Mouse (Mus musculus) liver, embryonic 15.5 days (tissue): ENCODE data around the gene Gjc3. TPM values are rescaled to one million over a fixed set of nuclear protein-coding genes. Genes with fewer than 3 reads are reported as not detected.
"Not testable (repeated sequence)": the region's sequence is repeated elsewhere in the genome, so short reads cannot be mapped to it uniquely, and the experiment has no call there.

Experiments
- ATAC-seq: fragments of 200-750 bp; cut with Nextera tagmentation; 2 replicates; pipeline ENCODE4 v1.8.0; 2017; ENCODE audit warnings: moderate number of reproducible peaks, mild to moderate bottlenecking, moderate library complexity; ENCODE audit not compliant: insufficient read depth
- H3K27ac ChIP-seq: fragments of 300-500 bp; sonication (generic); replicated peaks from 2 replicates; pipeline ENCODE4 v1.5.1; 2015; ENCODE audit warnings: mild to moderate bottlenecking, inconsistent platforms
- H3K27me3 ChIP-seq: fragments of 300-500 bp; sonication (generic); 2 replicates; pipeline ENCODE4 v1.6.1; 2015; ENCODE audit warnings: mild to moderate bottlenecking, inconsistent platforms
- H3K36me3 ChIP-seq: fragments of 300-500 bp; sonication (generic); replicated peaks from 2 replicates; pipeline ENCODE4 v1.6.1; 2015; ENCODE audit warnings: moderate library complexity, mild to moderate bottlenecking, inconsistent platforms
- H3K4me1 ChIP-seq: fragments of 300-500 bp; sonication (generic); replicated peaks from 2 replicates; pipeline ENCODE4 v1.6.1; 2015; ENCODE audit warnings: inconsistent platforms
- H3K4me2 ChIP-seq: fragments of 300-500 bp; sonication (generic); 2 replicates; pipeline ENCODE4 v1.6.1; 2015; ENCODE audit warnings: moderate library complexity, mild to moderate bottlenecking, inconsistent platforms
- H3K4me3 ChIP-seq: fragments of 300-500 bp; sonication (generic); replicated peaks from 2 replicates; pipeline ENCODE4 v1.5.1; 2015; ENCODE audit warnings: mild to moderate bottlenecking, inconsistent platforms
- H3K9ac ChIP-seq: fragments of 300-500 bp; sonication (generic); 2 replicates; pipeline ENCODE4 v1.6.1; 2015; ENCODE audit warnings: moderate library complexity, mild to moderate bottlenecking, inconsistent platforms
- H3K9me3 ChIP-seq: fragments of 300-500 bp; sonication (generic); replicated peaks from 2 replicates; pipeline ENCODE4 v1.6.1; 2016; ENCODE audit warnings: inconsistent platforms
- WGBS: fragments of 180-500 bp; shearing (Covaris S2); methylation state at CpG from one replicate; pipeline ENCODE4 v1.1.7; 2015; ENCODE audit warnings: mixed read lengths; ENCODE audit not compliant: insufficient replicate concordance; 5-methylcytosine and 5-hydroxymethylcytosine counted together
- polyA plus RNA-seq: library from polyadenylated mRNA; unstranded; fragments of >200 nt; fragmentation: Nextera tagmentation; extraction: Ambion mirVana; gene quantifications from 2 replicates; pipeline ENCODE4 v1.2.1, GENCODE M21; 2015

Gene Gjc3
- polyA plus RNA-seq, 1 experiment from 2014 or later = not detected

DNA sequence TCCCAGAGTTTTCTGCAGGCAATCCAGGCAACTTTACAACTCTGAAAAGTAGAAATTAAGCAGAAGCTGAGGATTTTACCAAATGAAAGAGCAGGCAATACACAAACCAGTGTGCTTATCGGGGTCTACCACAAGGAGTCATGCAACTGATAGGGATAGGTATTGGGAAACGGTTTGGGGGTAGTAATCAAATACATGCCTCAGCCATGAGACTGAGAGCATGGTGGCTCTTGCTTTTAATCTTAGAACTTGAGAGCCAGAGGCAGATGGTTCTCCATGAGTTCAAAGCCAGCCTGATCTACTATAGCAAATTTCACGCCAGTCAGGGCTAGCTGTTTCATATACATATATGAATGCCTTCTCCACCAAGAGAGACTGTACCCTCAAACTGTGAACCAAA, 6.5 kb downstream of the Gjc3 start:
- Histone ChIP-seq H3K4me3 (no peak overlapping the region), H3K4me2 (no peak overlapping the region), H3K27ac (no peak overlapping the region), H3K9me3 (no peaks in the 10 kb centered on the region), H3K9ac (no peak overlapping the region), H3K36me3 (no peaks in the 10 kb centered on the region), H3K4me1 (no peaks in the 10 kb centered on the region), H3K27me3 (no peaks in the 10 kb centered on the region)
- 68% methylated on average over 3 of the region's 3 CpGs for WGBS
- ATAC-seq = no peak

- ATAC-seq = no peak
- Histone ChIP-seq H3K9ac (no peak overlapping the region), H3K4me3 (no peak overlapping the region), H3K36me3 (no peaks in the 10 kb centered on the region), H3K27ac (no peak overlapping the region), H3K9me3 (no peaks in the 10 kb centered on the region), H3K4me1 (no peaks in the 10 kb centered on the region), H3K4me2 (no peak overlapping the region), H3K27me3 (no peaks in the 10 kb centered on the region)
- 24% methylated on average over 6 of the region's 6 CpGs for WGBS
Measured at GRCm38 (mm10) chr5:137951218-137951617, 11.7 kb downstream of the Gjc3 start.

GRCm38 (mm10) chr5:137947303-137947702, 15.6 kb downstream of the Gjc3 start:
- no peak overlapping the region for H3K4me3 ChIP-seq
- no peak overlapping the region for H3K27ac ChIP-seq
- H3K36me3 ChIP-seq = no peaks in the 10 kb centered on the region
- H3K4me1 ChIP-seq = no peaks in the 10 kb centered on the region
- no peak overlapping the region for H3K9ac ChIP-seq
- no peak for ATAC-seq
- H3K9me3 ChIP-seq = no peaks in the 10 kb centered on the region
- no peak overlapping the region for H3K4me2 ChIP-seq
- no peaks in the 10 kb centered on the region for H3K27me3 ChIP-seq

DNA sequence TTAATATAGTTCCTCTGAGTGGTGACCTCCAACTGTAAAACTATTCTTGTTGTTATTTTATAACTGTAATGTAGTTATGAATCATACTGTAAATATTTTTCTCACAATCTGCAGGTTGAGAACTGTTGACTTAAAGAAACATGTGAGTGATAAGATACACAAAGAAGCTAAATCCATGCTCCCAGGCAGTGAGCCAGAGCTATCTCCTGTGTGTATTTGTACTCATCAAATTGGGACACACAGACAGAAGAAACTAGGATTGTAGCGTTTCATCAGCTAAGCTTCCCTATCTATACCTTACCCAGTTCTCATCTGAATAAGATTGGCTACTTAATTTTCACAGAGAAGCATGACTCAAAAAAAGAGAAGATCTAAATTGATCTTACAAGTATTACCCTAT, 19.8 kb downstream of the Gjc3 start:
- no peak overlapping the region for H3K4me2 ChIP-seq
- H3K27me3 ChIP-seq = no peaks in the 10 kb centered on the region
- no peak for ATAC-seq
- H3K36me3 ChIP-seq = no peaks in the 10 kb centered on the region
- H3K9me3 ChIP-seq = no peaks in the 10 kb centered on the region
- H3K9ac ChIP-seq = no peak overlapping the region
- H3K4me1 ChIP-seq = no peaks in the 10 kb centered on the region
- no peak overlapping the region for H3K27ac ChIP-seq
- 40% methylated on average over 1 of the region's 1 CpGs for WGBS
- H3K4me3 ChIP-seq = no peak overlapping the region

DNA sequence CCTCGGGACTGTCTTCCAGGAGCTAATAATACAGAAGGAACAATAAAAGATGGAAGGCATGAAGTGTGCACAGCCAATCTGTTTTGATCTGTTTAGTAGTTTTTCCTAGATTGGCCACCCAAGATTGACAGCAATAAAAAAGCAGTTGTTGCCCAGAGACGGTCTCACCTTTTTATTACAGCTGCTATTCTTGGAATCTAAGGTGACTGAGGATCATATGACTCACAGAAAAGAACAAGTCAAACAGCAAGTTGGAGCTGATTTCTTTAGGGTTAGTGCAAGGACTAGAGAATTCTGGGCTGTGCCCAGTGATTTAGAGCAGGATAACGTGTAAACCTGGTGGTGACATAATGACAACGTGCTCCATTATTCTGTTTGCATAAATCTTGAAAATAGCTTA, 21.9 kb downstream of the Gjc3 start:
- H3K9ac ChIP-seq = no peak overlapping the region
- no peak for ATAC-seq
- H3K9me3 ChIP-seq = no peaks in the 10 kb centered on the region
- H3K4me2 ChIP-seq = no peak overlapping the region
- no peak overlapping the region for H3K27ac ChIP-seq
- no peaks in the 10 kb centered on the region for H3K36me3 ChIP-seq
- WGBS = 67% methylated on average over 4 of the region's 4 CpGs
- no peaks in the 10 kb centered on the region for H3K27me3 ChIP-seq
- no peaks in the 10 kb centered on the region for H3K4me1 ChIP-seq
- H3K4me3 ChIP-seq = no peak overlapping the region

GRCm38 (mm10) chr5:137937238-137937637, 25.7 kb downstream of the Gjc3 start:
- Histone ChIP-seq H3K36me3 (no peaks in the 10 kb centered on the region), H3K4me1 (no peaks in the 10 kb centered on the region), H3K4me3 (no peak overlapping the region), H3K27me3 (no peaks in the 10 kb centered on the region), H3K27ac (no peak overlapping the region), H3K4me2 (no peak overlapping the region), H3K9ac (no peak overlapping the region), H3K9me3 (no peaks in the 10 kb centered on the region)
- ATAC-seq = no peak
- WGBS = 50% methylated on average over 4 of the region's 4 CpGs

DNA sequence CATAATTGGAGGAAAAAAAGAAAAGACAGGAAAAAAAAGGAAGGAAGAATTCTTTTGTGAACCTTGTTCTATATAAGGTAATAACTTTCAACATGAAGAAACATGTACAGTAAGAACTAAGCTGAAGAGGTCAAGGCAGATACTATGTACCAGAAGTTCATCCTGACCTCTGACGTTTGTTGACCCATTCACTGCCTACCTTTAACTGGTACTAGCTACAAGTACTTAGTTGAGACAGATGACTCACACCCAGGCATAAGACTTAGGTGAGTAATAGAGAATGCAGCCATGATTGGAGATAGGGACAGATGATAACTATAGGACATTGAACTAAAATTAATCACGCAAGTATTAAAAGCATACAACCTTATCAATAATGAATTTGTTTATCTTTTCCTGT, 26.4 kb downstream of the Gjc3 start:
- H3K9ac ChIP-seq = no peak overlapping the region
- no peaks in the 10 kb centered on the region for H3K27me3 ChIP-seq
- H3K9me3 ChIP-seq = no peaks in the 10 kb centered on the region
- no peak overlapping the region for H3K4me3 ChIP-seq
- 61% methylated on average over 2 of the region's 2 CpGs for WGBS
- no peak overlapping the region for H3K4me2 ChIP-seq
- H3K27ac ChIP-seq = no peak overlapping the region
- H3K4me1 ChIP-seq = no peaks in the 10 kb centered on the region
- no peak for ATAC-seq
- no peaks in the 10 kb centered on the region for H3K36me3 ChIP-seq

- not testable (repeated sequence) for H3K9me3 ChIP-seq, H3K4me3 ChIP-seq, H3K4me1 ChIP-seq, H3K27ac ChIP-seq, ATAC-seq, H3K27me3 ChIP-seq, H3K9ac ChIP-seq, H3K4me2 ChIP-seq, H3K36me3 ChIP-seq
- 52% methylated on average over 2 of the region's 2 CpGs for WGBS
Measured at GRCm38 (mm10) chr5:137933934-137934333, 29.0 kb downstream of the Gjc3 start.

DNA sequence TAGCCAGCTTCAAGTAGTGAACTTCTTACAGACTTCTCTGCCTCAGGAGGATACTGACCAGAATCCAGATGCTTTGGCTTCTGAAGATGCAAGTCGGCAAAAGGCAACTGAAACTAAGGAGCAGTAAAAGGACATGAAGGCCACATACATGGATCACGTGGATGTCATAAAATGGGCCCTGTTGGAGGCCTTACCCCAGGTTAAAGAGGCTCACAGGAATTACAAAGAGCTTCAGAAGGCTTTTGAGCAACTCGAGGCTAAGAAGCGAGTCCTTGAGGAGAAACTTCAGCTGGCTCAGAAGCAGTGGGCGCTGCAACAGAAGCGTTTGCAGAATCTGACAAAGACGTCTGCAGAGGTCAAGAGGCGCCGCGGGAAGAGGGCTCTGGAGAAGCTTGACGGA, 34.5 kb downstream of the Gjc3 start:
- WGBS = 72% methylated on average over 11 of the region's 11 CpGs
- ATAC-seq = no peak
- no peak overlapping the region for H3K4me3 ChIP-seq
- no peaks in the 10 kb centered on the region for H3K27me3 ChIP-seq
- no peaks in the 10 kb centered on the region for H3K36me3 ChIP-seq
- no peak overlapping the region for H3K9ac ChIP-seq
- H3K9me3 ChIP-seq = no peaks in the 10 kb centered on the region
- H3K4me2 ChIP-seq = no peak overlapping the region
- no peaks in the 10 kb centered on the region for H3K4me1 ChIP-seq
- no peak overlapping the region for H3K27ac ChIP-seq

- ATAC-seq = no peak
- H3K9ac ChIP-seq = no peak overlapping the region
- 0 out of 2 replicates have a peak overlapping the region, but pooled peaks have one; percentile 24 for H3K27ac ChIP-seq
- no peaks in the 10 kb centered on the region for H3K4me1 ChIP-seq
- H3K36me3 ChIP-seq = no peaks in the 10 kb centered on the region
- H3K9me3 ChIP-seq = no peaks in the 10 kb centered on the region
- no peak overlapping the region for H3K4me2 ChIP-seq
- H3K27me3 ChIP-seq = no peaks in the 10 kb centered on the region
- no peak overlapping the region for H3K4me3 ChIP-seq
Measured at GRCm38 (mm10) chr5:137922171-137922570, 40.7 kb downstream of the Gjc3 start.

DNA sequence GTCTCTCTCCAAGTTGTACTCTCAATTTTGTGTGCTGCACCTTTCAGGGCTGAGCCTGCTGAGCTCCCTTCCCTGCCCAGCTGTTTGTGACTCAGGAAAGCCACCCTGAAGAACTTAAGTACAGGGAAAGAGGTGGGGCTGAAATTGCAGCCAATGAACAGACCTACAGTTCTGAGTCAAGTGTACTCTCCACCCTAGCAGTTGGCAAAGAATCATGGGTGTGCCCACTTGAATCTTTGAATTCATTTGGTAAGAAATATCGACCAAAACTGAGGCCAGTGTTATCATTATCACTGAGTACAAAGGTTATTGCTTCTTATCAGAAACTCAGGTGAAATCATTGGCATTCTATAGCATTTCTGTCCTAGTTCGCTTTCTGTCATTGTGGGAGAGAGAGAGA, 41.4 kb downstream of the Gjc3 start, which contains the start of gene Cyp3a13:
Cyp3a13 (minus strand) TSS at position 88 of the 400 bp plus-strand sequence.
- no peaks in the 10 kb centered on the region for H3K9me3 ChIP-seq
- ATAC-seq = no peak
- H3K27me3 ChIP-seq = no peaks in the 10 kb centered on the region
- peak within 1 kb of the TSS; percentile 29 for H3K4me2 ChIP-seq
- no peak within 1 kb of the TSS for H3K9ac ChIP-seq
- H3K36me3 ChIP-seq = no peaks in the 10 kb centered on the region
- no peak within 1 kb of the TSS for H3K4me3 ChIP-seq
- H3K4me1 ChIP-seq = no peaks in the 10 kb centered on the region
- H3K27ac ChIP-seq = peak within 1 kb of the TSS; percentile 24; the same call in 1 of the 2 replicates
- WGBS = 21% methylated on average over 2 of the region's 2 CpGs

GRCm38 (mm10) chr5:137915550-137915949, 47.3 kb downstream of the Gjc3 start:
- H3K4me3 ChIP-seq = no peak overlapping the region
- no peaks in the 10 kb centered on the region for H3K27me3 ChIP-seq
- no peaks in the 10 kb centered on the region for H3K36me3 ChIP-seq
- H3K9me3 ChIP-seq = no peaks in the 10 kb centered on the region
- no peaks in the 10 kb centered on the region for H3K4me1 ChIP-seq
- no peak overlapping the region for H3K27ac ChIP-seq
- no peak overlapping the region for H3K4me2 ChIP-seq
- no peak overlapping the region for H3K9ac ChIP-seq
- no peak for ATAC-seq
- 44% methylated on average over 6 of the region's 6 CpGs for WGBS
